13 mouse cellular contexts compared by ENCODE assay signal in the genomic region with DNA sequence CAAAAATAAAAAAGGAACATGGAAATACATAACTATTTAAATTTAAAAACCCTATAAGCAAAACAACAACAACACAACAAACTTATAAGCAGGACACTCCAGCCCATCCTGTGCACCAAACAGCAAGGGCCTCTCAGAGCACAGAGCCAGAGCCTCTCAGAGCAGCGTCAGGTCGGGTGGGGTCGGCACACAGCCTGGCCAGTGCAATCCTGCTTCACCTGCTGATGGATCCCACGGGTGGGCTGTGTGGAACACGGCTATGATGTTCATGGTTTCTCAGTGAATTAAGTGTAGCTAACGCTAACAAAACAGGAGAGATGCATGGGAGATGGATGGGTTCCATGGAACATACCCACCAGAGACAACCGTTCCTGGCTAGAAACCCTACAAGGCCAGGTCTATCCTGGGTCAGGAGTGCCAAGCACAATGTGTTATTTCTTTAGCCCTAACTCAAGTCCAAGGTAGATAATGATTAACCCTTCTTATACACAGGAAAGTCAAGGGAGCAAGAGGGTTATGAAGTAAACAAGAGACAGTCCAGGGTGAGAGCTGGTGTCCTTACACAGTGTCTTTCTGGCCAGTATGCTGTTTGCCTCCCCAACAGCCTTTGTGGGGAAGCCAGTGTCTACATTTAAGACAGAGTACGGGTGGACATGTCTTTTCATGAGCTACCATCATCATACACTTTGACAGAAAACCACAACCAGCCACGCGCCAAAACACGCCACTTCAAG. TPM values are rescaled to one million over a fixed set of nuclear protein-coding genes. Genes with fewer than 3 reads are reported as not detected.
DNase-seq lines count a peak whose midpoint lies in the region; ATAC-seq and TF ChIP-seq lines count a peak whose summit lies in the region.
"Had no signal": no experiment of that assay in that cellular context is flagged by ENCODE, and none has a peak within 500 bp of the region (broad histone marks: within the 10 kb centered on the region; RNA-seq: fewer than 3 reads in every experiment).

No protein-coding gene starts in this region.

- ATAC-seq in liver, embryonic 15.5 days (ENCODE audit: insufficient read depth) = no peak
- ATAC-seq in intestine, embryonic 16.5 days = 0 out of 2 replicates have a peak, but pooled peaks have one; percentile 21

- no peak for TF ChIP-seq CTCF in gastrocnemius, adult 2 months (IDR thresholded peaks at IDR 0.05)

- peak overlapping the region; percentile 94 for H3K4me3 ChIP-seq in gastrocnemius, adult 2 months
- no peak overlapping the region for H3K4me3 ChIP-seq in liver, embryonic 15.5 days (replicated peaks)
- H3K4me3 ChIP-seq in intestine, embryonic 16.5 days (ENCODE audit: low read length) = no peak overlapping the region
- no peak overlapping the region for H3K4me3 ChIP-seq in myocyte
- H3K4me3 ChIP-seq: heart, embryonic 15.5 days; hindbrain, embryonic 12.5 days; neural tube, embryonic 13.5 days had no signal

- intact Hi-C loops in gastrocnemius, adult 2 months (cut with DNase I) = no loop called here
- intact Hi-C loops in gastrocnemius, postnatal 36 days (cut with DNase I) = no loop called here

- peaks cover 10% of the 10 kb centered on the region; the same call in 1 of the 2 replicates for H3K36me3 ChIP-seq in liver, embryonic 15.5 days (replicated peaks)
- H3K36me3 ChIP-seq in intestine, embryonic 16.5 days (ENCODE audit: control insufficient read depth, insufficient read depth, low read length) = no peaks in the 10 kb centered on the region
- H3K36me3 ChIP-seq in myocyte (ENCODE audit: control insufficient read depth, insufficient read depth) = peaks cover 14% of the 10 kb centered on the region
- H3K36me3 ChIP-seq: heart, embryonic 15.5 days; hindbrain, embryonic 12.5 days; neural tube, embryonic 13.5 days had no signal

- no peaks in the 10 kb centered on the region for H3K27me3 ChIP-seq in liver, embryonic 15.5 days
- H3K27me3 ChIP-seq in intestine, embryonic 16.5 days (replicated peaks; ENCODE audit: control insufficient read depth, insufficient read depth, low read length) = no peaks in the 10 kb centered on the region
- no peaks in the 10 kb centered on the region for H3K27me3 ChIP-seq in myocyte (ENCODE audit: control insufficient read depth, insufficient read depth, insufficient read length)
- H3K27me3 ChIP-seq: heart, embryonic 15.5 days; hindbrain, embryonic 12.5 days; neural tube, embryonic 13.5 days had no signal

- TF ChIP-seq POLR2A in myocyte (IDR thresholded peaks at IDR 0.05; ENCODE audit: insufficient read length, low read depth) = peak; percentile 70

- H3K27ac ChIP-seq in gastrocnemius, adult 2 months = peak overlapping the region; percentile 98
- peak overlapping the region; percentile 29; the same call in 1 of the 2 replicates for H3K27ac ChIP-seq in liver, embryonic 15.5 days (replicated peaks)
- peak overlapping the region; percentile 29; the same call in 1 of the 2 replicates for H3K27ac ChIP-seq in intestine, embryonic 16.5 days (ENCODE audit: low read length)
- H3K27ac ChIP-seq: hindbrain, embryonic 12.5 days; neural tube, embryonic 13.5 days had no signal

- no peak overlapping the region for H3K9ac ChIP-seq in liver, embryonic 15.5 days
- H3K9ac ChIP-seq in intestine, embryonic 16.5 days (ENCODE audit: low read depth, low read length) = no peak overlapping the region
- H3K9ac ChIP-seq: heart, embryonic 15.5 days; hindbrain, embryonic 12.5 days; lung, embryonic 14.5 days; neural tube, embryonic 13.5 days had no signal

- DNase-seq in gastrocnemius, adult 2 months = peak; percentile 57
- DNase-seq in gastrocnemius, postnatal 36 days = no peak
- no peak for DNase-seq in liver
- DNase-seq in cerebellum, adult 18-20 months = no peak
- DNase-seq in ovary, postnatal 14 days (ENCODE audit: low spot score) = no peak
- DNase-seq: cerebellum, adult 11 months had no signal

- 70% methylated on average over 11 of the region's 11 CpGs for WGBS in liver, embryonic 15.5 days (ENCODE audit: insufficient replicate concordance)
- 73% methylated on average over 11 of the region's 11 CpGs for WGBS in intestine, embryonic 16.5 days

- H3K4me2 ChIP-seq in liver, embryonic 15.5 days = no peak overlapping the region
- no peak overlapping the region for H3K4me2 ChIP-seq in intestine, embryonic 16.5 days (ENCODE audit: low read depth, low read length)
- H3K4me2 ChIP-seq in myocyte (ENCODE audit: low read depth) = peak overlapping the region; percentile 87
- H3K4me2 ChIP-seq: heart, embryonic 15.5 days; hindbrain, embryonic 12.5 days; lung, embryonic 14.5 days; neural tube, embryonic 13.5 days had no signal

- H3K9me3 ChIP-seq in liver, embryonic 15.5 days (replicated peaks) = no peaks in the 10 kb centered on the region
- no peaks in the 10 kb centered on the region for H3K9me3 ChIP-seq in intestine, embryonic 16.5 days (ENCODE audit: control insufficient read depth, low read length)
- H3K9me3 ChIP-seq: heart, embryonic 15.5 days; hindbrain, embryonic 12.5 days; neural tube, embryonic 13.5 days had no signal

- H3K4me1 ChIP-seq in liver, embryonic 15.5 days (replicated peaks) = peaks cover 54% of the 10 kb centered on the region
- H3K4me1 ChIP-seq in intestine, embryonic 16.5 days (ENCODE audit: control insufficient read depth, insufficient read depth, low read length) = peaks cover 11% of the 10 kb centered on the region
- H3K4me1 ChIP-seq: hindbrain, embryonic 12.5 days; neural tube, embryonic 13.5 days had no signal

- H3ac ChIP-seq in myocyte (ENCODE audit: control insufficient read depth, insufficient read length) = no peak overlapping the region

- H3K79me2 ChIP-seq in myocyte (ENCODE audit: control insufficient read depth, insufficient read depth) = peaks cover 23% of the 10 kb centered on the region

TF ChIP-seq in myocyte, 11 proteins besides CTCF, POLR2A, EP300 and RAD21:
- TF ChIP-seq MYOD1 (IDR thresholded peaks at IDR 0.05; ENCODE audit: control insufficient read depth in 1 of 3, insufficient read length in 2 of 3, low read depth in 2 of 3) (peak in 1 of 3 experiments; percentile 15), REST (IDR thresholded peaks at IDR 0.05; ENCODE audit: insufficient read depth, insufficient read length) (no peak), MAX (IDR thresholded peaks at IDR 0.05; ENCODE audit: low read depth) (no peak), POLR2AphosphoS2 (IDR thresholded peaks at IDR 0.05; ENCODE audit: insufficient read length, low read depth) (peak; percentile 95), TCF3 (IDR thresholded peaks at IDR 0.05; ENCODE audit: insufficient read length, low read depth) (peak; percentile 36), CEBPB (IDR thresholded peaks at IDR 0.05; ENCODE audit: insufficient read depth, poor library complexity, severe bottlenecking) (no peak), TCF12 (IDR thresholded peaks at IDR 0.05; ENCODE audit: insufficient read depth, poor library complexity, severe bottlenecking) (no peak), E2F4 (IDR thresholded peaks at IDR 0.05; ENCODE audit: insufficient read depth) (no peak), USF1 (IDR thresholded peaks at IDR 0.05; ENCODE audit: low read depth) (no peak)

RNA-seq across cellular contexts. Expression of gene Frmd8, which starts 43.7 kb away (rescaled TPM):
- 1 to 10 TPM; 3.4 to 4.0 TPM for total RNA-seq in gastrocnemius, adult 2 months (2021)
- total RNA-seq in gastrocnemius, postnatal 36 days (2021) = 1 to 10 TPM; 4.5 to 5.0 TPM
- polyA plus RNA-seq in liver, embryonic 15.5 days (2015; fragmentation: Nextera tagmentation; extraction: Ambion mirVana) = 12.9 and 13.1 TPM in 2 replicates
- polyA plus RNA-seq in intestine, embryonic 16.5 days (2015; fragmentation: Nextera tagmentation; extraction: Ambion mirVana) = 31.1 and 31.7 TPM in 2 replicates
- polyA plus RNA-seq in myocyte (2012; fragmentation: generic; extraction: Trizol) = 22.3 TPM

RNA-seq across cellular contexts. Expression of gene Slc25a45, which starts 46.2 kb away (rescaled TPM):
- under 1 TPM; 0.79 to 0.84 TPM for total RNA-seq in gastrocnemius, adult 2 months (2021)
- total RNA-seq in gastrocnemius, postnatal 36 days (2021) = 1 to 10 TPM in 1 of 2 experiments, under 1 TPM in 1; 0.99 to 1.0 TPM
- 7.1 and 7.9 TPM in 2 replicates for polyA plus RNA-seq in liver, embryonic 15.5 days (2015; fragmentation: Nextera tagmentation; extraction: Ambion mirVana)
- polyA plus RNA-seq in intestine, embryonic 16.5 days (2015; fragmentation: Nextera tagmentation; extraction: Ambion mirVana) = 3.4 and 4.1 TPM in 2 replicates
- 5.2 TPM for polyA plus RNA-seq in myocyte (2012; fragmentation: generic; extraction: Trizol)

Comparison
In these comparisons a context has a peak if more than half of its experiments do, and no peak if none do; other contexts are left out.
1. H3K27ac ChIP-seq: peak in every context shown above with its lines; median percentile 98 in gastrocnemius, adult 2 months; 29 in liver, embryonic 15.5 days; 29 in intestine, embryonic 16.5 days.